Mouse (Mus musculus): Measurements from ENCODE around the gene Serbp1. TPM values are rescaled to one million over a fixed set of nuclear protein-coding genes. Genes with fewer than 3 reads are reported as not detected.

Serbp1 gene
- total and polyA plus RNA-seq, 3 experiments: 1,043 to 1,809 (median 1,049) TPM

DNA sequence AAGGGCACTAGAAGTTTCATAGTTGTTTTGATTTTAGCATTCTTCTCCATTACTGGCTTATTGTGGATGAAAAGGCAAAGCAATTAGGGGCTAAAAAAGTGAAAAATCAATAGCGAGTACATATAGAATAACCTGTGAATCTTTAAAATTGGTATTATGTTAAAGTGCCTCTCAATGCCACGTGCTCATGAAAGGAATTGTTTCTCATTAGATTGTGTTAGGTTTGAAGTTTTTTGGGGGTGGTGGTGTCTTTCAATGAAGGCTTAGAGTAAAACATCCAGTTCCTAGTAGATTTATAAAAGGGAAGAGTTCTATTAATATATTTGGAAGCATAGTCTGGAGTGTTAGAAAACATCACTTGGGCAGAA is 30.3 kb downstream of the Serbp1 start:
- H3K27ac ChIP-seq (ENCODE audit: control insufficient read depth, low read depth, low read length): peak overlapping the region; percentile 73

DNA sequence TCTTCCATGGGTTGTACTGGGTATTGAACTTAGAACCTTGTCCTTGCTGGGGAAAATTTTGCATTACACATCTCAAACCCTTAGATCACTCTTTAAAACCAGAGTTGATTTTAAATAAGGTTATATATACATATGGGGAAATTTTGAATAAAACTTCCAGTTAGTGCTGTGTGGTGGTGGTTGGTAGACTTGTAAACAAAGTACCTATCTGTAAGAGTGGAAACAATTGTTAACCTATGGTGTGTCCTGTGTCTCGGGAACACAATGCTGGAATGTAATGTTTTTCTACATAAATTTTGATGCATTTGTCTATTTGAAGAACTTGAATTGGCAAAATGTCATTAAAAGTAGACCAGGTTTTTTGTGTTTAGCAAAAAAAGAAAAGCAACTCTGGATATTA is 31.0 kb downstream of the Serbp1 start:
- no peak overlapping the region for H3K27ac ChIP-seq (ENCODE audit: control insufficient read depth, low read depth, low read length)
- no peaks in the 10 kb centered on the region for H3K9me3 ChIP-seq (replicated peaks; ENCODE audit: insufficient read depth, low read length)
- H3K4me1 ChIP-seq (ENCODE audit: control insufficient read depth in 1 of 2, insufficient read depth in 2 of 2, low read length in 2 of 2): peaks cover 5 to 10% of the 10 kb centered on the region in 2 experiments; a peak in 3 of 4 replicates
- no peaks in the 10 kb centered on the region for H3K27me3 ChIP-seq (ENCODE audit: control insufficient read depth in 1 of 2, insufficient read depth in 2 of 2, low read length in 2 of 2)
- DNase-seq (ENCODE audit: low read depth, low spot score): peak; percentile 52
- H3K9ac ChIP-seq (ENCODE audit: control insufficient read depth, low read depth, low read length, poor library complexity, severe bottlenecking): peak overlapping the region; percentile 100
- TF ChIP-seq POLR2A (IDR thresholded peaks at IDR 0.05; ENCODE audit: control insufficient read depth in 1 of 2, insufficient read depth in 1 of 2, low read depth in 1 of 2, low read length in 2 of 2, poor library complexity in 1 of 2) (no peak), EP300 (IDR thresholded peaks at IDR 0.05; ENCODE audit: low read depth in 1 of 2, low read length in 2 of 2) (no peak), SIN3A (IDR thresholded peaks at IDR 0.05; ENCODE audit: low read length) (no peak), ELF1 (IDR thresholded peaks at IDR 0.05; ENCODE audit: low read depth, low read length) (no peak), MAZ (IDR thresholded peaks at IDR 0.05; ENCODE audit: low read depth, low read length) (no peak), USF2 (IDR thresholded peaks at IDR 0.05; ENCODE audit: borderline replicate concordance in 1 of 2, insufficient read depth in 1 of 2, low read depth in 1 of 2, low read length in 2 of 2) (no peak)
- H3K4me3 ChIP-seq (ENCODE audit: control insufficient read depth in 1 of 2, insufficient read depth in 1 of 2, low read depth in 2 of 2, low read length in 2 of 2): peak overlapping the region; percentile 35 to 93
- peaks cover 63% of the 10 kb centered on the region for H3K79me2 ChIP-seq (ENCODE audit: control insufficient read depth, insufficient read depth, low read length, poor library complexity)
- peaks cover 42 to 45% of the 10 kb centered on the region in 2 experiments for H3K36me3 ChIP-seq (ENCODE audit: control insufficient read depth in 1 of 2, insufficient read depth in 2 of 2, low read length in 2 of 2)

More for the DNA sequence above, 30.3 kb downstream of the Serbp1 start:
- Histone ChIP-seq H3K79me2 (ENCODE audit: control insufficient read depth, insufficient read depth, low read length, poor library complexity) (peaks cover 57% of the 10 kb centered on the region), H3K4me3 (ENCODE audit: control insufficient read depth in 1 of 2, insufficient read depth in 1 of 2, low read depth in 2 of 2, low read length in 2 of 2) (peak overlapping the region; percentile 92 to 93), H3K36me3 (ENCODE audit: control insufficient read depth in 1 of 2, insufficient read depth in 2 of 2, low read length in 2 of 2) (peaks cover 35 to 38% of the 10 kb centered on the region in 2 experiments), H3K27me3 (ENCODE audit: control insufficient read depth in 1 of 2, insufficient read depth in 2 of 2, low read length in 2 of 2) (no peaks in the 10 kb centered on the region), H3K9me3 (replicated peaks; ENCODE audit: insufficient read depth, low read length) (no peaks in the 10 kb centered on the region), H3K9ac (ENCODE audit: control insufficient read depth, low read depth, low read length, poor library complexity, severe bottlenecking) (peak overlapping the region; percentile 100), H3K4me1 (ENCODE audit: control insufficient read depth in 1 of 2, insufficient read depth in 2 of 2, low read length in 2 of 2) (peaks cover 2 to 10% of the 10 kb centered on the region in 2 experiments; a peak in 1 of 4 replicates)
- no peak for DNase-seq (ENCODE audit: low read depth, low spot score)
- TF ChIP-seq MXI1 (IDR thresholded peaks at IDR 0.05; ENCODE audit: low read depth, low read length) (peak; percentile 85), MAX (IDR thresholded peaks at IDR 0.05; ENCODE audit: low read length) (peak; percentile 71), SIN3A (IDR thresholded peaks at IDR 0.05; ENCODE audit: low read length) (peak; percentile 46; the same call in 1 of the 2 replicates), NELFE (IDR thresholded peaks at IDR 0.05; ENCODE audit: low read depth, low read length) (no peak), MYC (IDR thresholded peaks at IDR 0.05; ENCODE audit: low read depth, low read length) (peak; percentile 18; the same call in 1 of the 2 replicates)

DNA sequence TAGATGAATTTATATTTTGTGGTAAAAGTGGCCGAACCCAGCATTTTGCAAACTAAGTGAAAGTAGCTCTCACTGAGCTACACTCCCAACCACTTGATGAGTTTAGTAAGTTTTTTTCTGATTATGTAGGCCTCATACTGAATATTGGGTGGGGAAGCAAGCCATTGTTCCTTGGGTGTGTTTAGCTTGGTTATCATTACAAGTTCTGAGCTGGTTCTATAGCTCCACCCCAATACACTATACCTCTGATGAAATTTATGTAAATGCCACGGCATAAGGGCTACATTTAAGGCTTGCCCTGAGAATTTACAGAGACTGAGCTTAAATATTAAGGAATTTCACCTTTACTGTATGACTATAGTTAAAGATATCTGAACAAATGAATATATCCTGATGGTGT is 31.5 kb downstream of the Serbp1 start:
- DNase-seq (ENCODE audit: low read depth, low spot score): peak; percentile 77
- H3K36me3 ChIP-seq (ENCODE audit: control insufficient read depth in 1 of 2, insufficient read depth in 2 of 2, low read length in 2 of 2): peaks cover 44 to 46% of the 10 kb centered on the region in 2 experiments
- TF ChIP-seq MAX (IDR thresholded peaks at IDR 0.05; ENCODE audit: low read length) (no peak), MXI1 (IDR thresholded peaks at IDR 0.05; ENCODE audit: low read depth, low read length) (peak; percentile 64; the same call in 1 of the 2 replicates), POLR2A (IDR thresholded peaks at IDR 0.05; ENCODE audit: control insufficient read depth in 1 of 2, insufficient read depth in 1 of 2, low read depth in 1 of 2, low read length in 2 of 2, poor library complexity in 1 of 2) (no peak), MAFK (IDR thresholded peaks at IDR 0.05; ENCODE audit: borderline replicate concordance, low read depth, low read length) (no peak), SIN3A (IDR thresholded peaks at IDR 0.05; ENCODE audit: low read length) (peak; percentile 27; the same call in 1 of the 2 replicates), RCOR1 (IDR thresholded peaks at IDR 0.05; ENCODE audit: low read depth, low read length) (no peak), MEF2A (IDR thresholded peaks at IDR 0.05; ENCODE audit: extremely low read depth, insufficient replicate concordance, low read depth, low read length, poor library complexity, severe bottlenecking) (no peak), MYB (IDR thresholded peaks at IDR 0.05; ENCODE audit: low read depth, low read length) (no peak), TBP (IDR thresholded peaks at IDR 0.05; ENCODE audit: low read depth, low read length) (no peak), ZNF384 (IDR thresholded peaks at IDR 0.05; ENCODE audit: low read depth, low read length) (peak; percentile 32; the same call in 1 of the 2 replicates)
- H3K9me3 ChIP-seq (replicated peaks; ENCODE audit: insufficient read depth, low read length): no peaks in the 10 kb centered on the region
- peak overlapping the region; percentile 100 for H3K9ac ChIP-seq (ENCODE audit: control insufficient read depth, low read depth, low read length, poor library complexity, severe bottlenecking)
- H3K4me3 ChIP-seq (ENCODE audit: control insufficient read depth in 1 of 2, insufficient read depth in 1 of 2, low read depth in 2 of 2, low read length in 2 of 2): peak overlapping the region; percentile 35 to 93; a peak in 3 of 4 replicates
- H3K27me3 ChIP-seq (ENCODE audit: control insufficient read depth in 1 of 2, insufficient read depth in 2 of 2, low read length in 2 of 2): no peaks in the 10 kb centered on the region
- H3K4me1 ChIP-seq (ENCODE audit: control insufficient read depth in 1 of 2, insufficient read depth in 2 of 2, low read length in 2 of 2): peaks cover 5 to 6% of the 10 kb centered on the region in 2 experiments; a peak in 3 of 4 replicates
- H3K79me2 ChIP-seq (ENCODE audit: control insufficient read depth, insufficient read depth, low read length, poor library complexity): peaks cover 67% of the 10 kb centered on the region
- no peak overlapping the region for H3K27ac ChIP-seq (ENCODE audit: control insufficient read depth, low read depth, low read length)

All from MEL (cell line).